Mouse (Mus musculus) G1E (cell line): ENCODE measurements around the gene Hoxb1. TPM values are rescaled to one million over a fixed set of nuclear protein-coding genes. Genes with fewer than 3 reads are reported as not detected.

Experiments used
- ATAC-seq: 2 replicates; pipeline ENCODE4 v1.8.0; 2016; ENCODE audit warnings: mild to moderate bottlenecking; ENCODE audit not compliant: insufficient number of reproducible peaks, poor library complexity, low FRiP score, severe bottlenecking; ENCODE audit errors: extremely low read depth
- DNase-seq: peaks from one replicate; pipeline ENCODE4 v3.0.0; 2012; ENCODE audit warnings: low spot score
- H3K27me3 ChIP-seq: 2 replicates; pipeline ENCODE4 v1.6.1; 2012; ENCODE audit warnings: mild to moderate bottlenecking, low read length, inconsistent platforms; ENCODE audit not compliant: insufficient read depth
- H3K36me3 ChIP-seq: replicated peaks from 2 replicates; pipeline ENCODE3; 2012; ENCODE audit warnings: mild to moderate bottlenecking, inconsistent platforms
- H3K4me1 ChIP-seq: 2 replicates; pipeline ENCODE4 v1.6.1; 2012; ENCODE audit warnings: low read depth, low read length, inconsistent platforms, mixed read lengths; ENCODE audit not compliant: insufficient read depth
- H3K4me3 ChIP-seq: 2 replicates; pipeline ENCODE4 v1.5.1; 2012; ENCODE audit warnings: low read depth, mild to moderate bottlenecking, inconsistent platforms, low read length, moderate library complexity, mixed read lengths
- H3K9me3 ChIP-seq: replicated peaks from 2 replicates; pipeline ENCODE4 v1.6.1; 2012; ENCODE audit warnings: inconsistent platforms
- CTCF ChIP-seq: IDR thresholded peaks from 2 replicates; pipeline ENCODE4 v1.5.1; 2012; ENCODE audit warnings: low read depth, low read length, inconsistent platforms, mixed read lengths
- GATA1 ChIP-seq: IDR thresholded peaks from 2 replicates; pipeline ENCODE4 v1.6.1; 2012; ENCODE audit warnings: borderline replicate concordance, low read length, inconsistent platforms, mixed read lengths
- GATA2 ChIP-seq: IDR thresholded peaks from 2 replicates; pipeline ENCODE4 v1.6.1; 2012; ENCODE audit warnings: low read depth, low read length, inconsistent platforms, borderline replicate concordance
- POLR2AphosphoS5 ChIP-seq: IDR thresholded peaks from 2 replicates; pipeline ENCODE4 v1.6.1; 2012; ENCODE audit warnings: low read depth, low read length, inconsistent platforms; ENCODE audit not compliant: insufficient replicate concordance
- TAL1 ChIP-seq: conservative IDR thresholded peaks from 2 replicates; pipeline ENCODE4 v1.6.1; 2012; ENCODE audit warnings: low read depth, low read length, inconsistent platforms, mixed read lengths
- polyA plus RNA-seq: library from polyadenylated mRNA; stranded (reverse); fragments of >175 nt; gene quantifications from 2 replicates; pipeline ENCODE4 v1.2.3, GENCODE M21; 2012
- total RNA-seq, 2 experiments: library from RNA; stranded (forward) in 1 of 2; stranded (reverse) in 1 of 2; fragments of 200-1000 nt in 1 of 2; fragments of >200 nt in 1 of 2; fragmentation: Nextera tagmentation in 1 of 2; gene quantifications; 2 replicates each; pipeline ENCODE4 v1.2.3; 2014 to 2017

Gene Hoxb1
- total and polyA plus RNA-seq, 3 experiments = 0.11 TPM; not detected in 2

DNA sequence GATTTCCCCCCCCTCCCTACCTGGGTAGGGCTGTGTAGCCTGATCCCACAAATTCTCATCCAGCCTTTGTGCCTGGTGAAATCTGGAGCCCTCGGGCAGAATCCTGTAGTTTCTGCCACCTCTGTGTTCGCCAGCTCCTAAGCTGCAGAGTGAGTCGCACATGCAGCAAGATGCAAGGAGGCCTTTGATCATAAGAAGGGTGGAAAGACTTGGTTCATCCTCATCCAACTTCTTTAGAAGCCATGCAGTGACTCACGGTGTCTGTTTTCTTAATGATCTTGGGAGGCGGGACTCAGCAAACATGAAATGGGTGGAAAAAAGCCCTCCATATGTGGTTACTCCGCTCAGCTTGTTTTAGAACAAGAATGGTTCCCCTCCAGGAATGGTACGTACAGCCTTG is 39.3 kb downstream of the Hoxb1 start:
- DNase-seq (no peak), ATAC-seq (no peak)
- peaks cover 11% of the 10 kb centered on the region for H3K27me3 ChIP-seq
- H3K9me3 ChIP-seq = no peaks in the 10 kb centered on the region
- no peak overlapping the region for H3K4me3 ChIP-seq
- H3K36me3 ChIP-seq = no peaks in the 10 kb centered on the region
- peaks cover 2% of the 10 kb centered on the region; the same call in 1 of the 2 replicates for H3K4me1 ChIP-seq
- no peak for TF ChIP-seq TAL1
- TF ChIP-seq POLR2AphosphoS5 = no peak
- no peak for TF ChIP-seq GATA2
- TF ChIP-seq CTCF = no peak
- no peak for TF ChIP-seq GATA1

DNA sequence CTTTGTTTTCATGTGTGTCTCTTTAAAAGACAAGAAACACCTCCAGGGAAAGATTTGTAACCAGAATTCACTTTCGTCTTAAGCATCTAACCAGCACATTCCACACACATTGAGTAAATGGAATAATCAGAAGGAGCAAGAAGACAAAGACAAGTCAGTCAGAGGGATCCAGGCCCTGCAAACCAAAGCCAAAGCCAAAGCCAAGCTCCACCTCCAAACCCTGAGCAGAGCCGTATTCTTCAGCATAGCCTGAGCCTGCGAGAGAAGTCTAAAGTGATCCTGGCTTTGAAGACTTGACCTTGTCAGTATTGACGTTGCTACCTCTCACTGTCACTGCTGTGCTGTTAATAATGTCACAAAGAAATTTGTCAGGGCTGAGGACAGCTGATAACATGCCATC is 40.0 kb downstream of the Hoxb1 start:
- Histone ChIP-seq H3K36me3 (no peaks in the 10 kb centered on the region), H3K4me3 (no peak overlapping the region), H3K27me3 (peaks cover 12% of the 10 kb centered on the region), H3K4me1 (no peaks in the 10 kb centered on the region), H3K9me3 (no peaks in the 10 kb centered on the region)
- DNase-seq (no peak), ATAC-seq (no peak)
- TF ChIP-seq POLR2AphosphoS5 = no peak
- TF ChIP-seq TAL1 = no peak
- TF ChIP-seq CTCF = no peak
- no peak for TF ChIP-seq GATA1
- TF ChIP-seq GATA2 = no peak

DNA sequence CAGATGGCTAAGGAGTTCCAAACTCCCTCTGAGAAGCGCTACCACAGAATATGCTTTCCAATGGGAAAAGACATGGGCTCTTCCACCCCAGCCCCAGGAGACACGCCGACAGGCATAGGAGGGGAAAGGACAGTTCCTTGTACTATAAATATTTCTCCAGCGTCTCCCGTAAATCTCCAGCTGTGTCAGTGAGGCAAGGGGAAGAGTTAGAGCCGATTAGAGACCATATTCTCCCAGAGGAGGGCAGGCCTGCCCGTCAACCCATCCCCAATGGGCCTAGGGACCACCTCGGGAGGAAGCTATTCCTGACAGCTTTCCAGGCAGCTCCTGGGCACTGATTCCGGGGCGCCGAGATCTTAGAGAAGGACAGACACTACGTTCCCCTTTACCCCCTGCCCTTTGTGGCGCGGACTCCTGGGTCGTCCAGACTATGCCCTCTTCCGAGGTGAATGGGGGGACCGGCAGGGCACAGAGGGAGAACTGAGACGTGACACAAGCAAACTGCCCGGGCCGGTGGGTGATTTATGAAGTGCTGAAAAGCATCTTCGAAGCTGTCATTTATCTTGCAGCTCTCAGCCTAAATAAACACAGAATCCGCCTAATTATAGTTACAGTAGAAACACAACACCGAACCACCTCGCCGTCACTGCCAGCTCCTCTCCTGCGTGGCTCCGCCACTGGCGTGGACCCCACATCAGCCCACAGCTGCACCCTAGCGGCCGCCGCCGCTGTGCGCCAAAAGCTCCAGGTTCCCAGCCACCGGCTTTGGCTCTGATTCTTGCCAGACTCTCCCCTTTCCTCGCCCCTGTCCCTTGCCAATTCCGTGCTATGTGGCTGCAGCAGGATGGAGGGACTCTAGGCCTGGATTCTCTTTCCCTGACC is 41.9 kb downstream of the Hoxb1 start:
- Histone ChIP-seq H3K36me3 (no peaks in the 10 kb centered on the region), H3K4me1 (no peaks in the 10 kb centered on the region), H3K4me3 (no peak overlapping the region), H3K9me3 (no peaks in the 10 kb centered on the region), H3K27me3 (peaks cover 11% of the 10 kb centered on the region; the same call in 1 of the 2 replicates)
- TF ChIP-seq POLR2AphosphoS5 = no peak
- no peak for TF ChIP-seq TAL1
- ATAC-seq (no peak), DNase-seq (no peak)

DNA sequence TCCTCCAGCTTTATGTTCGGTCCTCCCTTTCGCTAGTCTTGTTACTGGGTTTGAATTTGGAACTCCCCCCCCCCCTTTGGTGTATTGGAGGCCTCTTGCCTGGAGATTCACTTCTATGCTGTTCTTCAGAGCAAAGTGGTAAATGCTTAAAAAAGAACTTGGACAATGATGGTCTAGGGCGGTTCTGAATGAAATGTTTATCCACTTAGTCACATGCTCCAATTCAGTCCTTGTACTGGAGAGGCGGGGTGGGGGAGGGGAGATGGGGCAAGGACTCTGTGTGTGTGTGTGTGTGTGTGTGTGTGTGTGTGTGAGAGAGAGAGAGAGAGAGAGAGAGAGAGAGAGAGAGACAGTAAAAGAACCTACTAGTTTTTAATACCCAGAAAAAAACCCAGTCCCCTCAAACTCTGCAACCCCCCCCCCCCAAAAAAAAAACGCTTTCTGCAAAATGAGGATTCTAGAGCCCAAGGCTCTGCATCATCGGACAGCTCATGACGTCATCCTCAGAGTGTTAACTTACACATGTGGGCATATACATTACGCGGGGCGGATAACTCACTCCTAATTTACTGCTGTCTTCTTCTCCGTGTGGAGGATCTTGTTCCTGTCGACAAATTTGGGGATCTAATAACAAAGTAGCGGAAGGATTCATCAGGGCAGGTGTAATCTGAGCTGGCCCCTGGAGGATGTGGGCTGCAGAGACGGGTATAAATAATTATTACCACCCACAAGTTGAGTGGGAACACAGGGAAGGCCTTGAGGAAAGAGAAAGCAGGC is 42.9 kb downstream of the Hoxb1 start:
- H3K27me3 ChIP-seq = peaks cover 13% of the 10 kb centered on the region; the same call in 1 of the 2 replicates
- no peak for ATAC-seq

DNA sequence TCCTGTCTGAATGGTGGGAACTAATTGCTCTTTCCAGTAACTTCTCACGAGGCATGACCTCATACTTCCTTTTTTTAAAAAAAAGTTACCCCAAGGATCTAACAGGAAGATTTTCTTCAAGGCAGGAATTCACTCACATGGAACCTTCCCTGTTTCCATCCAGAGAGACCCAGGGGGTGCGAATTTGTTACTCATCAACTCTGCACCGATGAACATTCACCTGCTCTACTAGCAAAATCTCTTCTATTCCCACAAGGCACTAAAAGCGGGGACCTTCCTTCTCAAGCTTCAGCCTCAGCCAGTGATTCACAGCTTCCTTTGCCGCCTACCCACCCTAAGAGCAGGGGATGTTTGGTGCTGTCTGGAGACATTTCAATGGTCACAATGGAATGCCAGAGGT is 45.5 kb downstream of the Hoxb1 start:
- H3K4me3 ChIP-seq = no peak overlapping the region
- no peaks in the 10 kb centered on the region for H3K9me3 ChIP-seq
- no peaks in the 10 kb centered on the region for H3K36me3 ChIP-seq
- ATAC-seq = no peak
- H3K27me3 ChIP-seq = peaks cover 18% of the 10 kb centered on the region; the same call in 1 of the 2 replicates
- H3K4me1 ChIP-seq = no peaks in the 10 kb centered on the region
- no peak for TF ChIP-seq CTCF
- TF ChIP-seq GATA2 = no peak
- TF ChIP-seq POLR2AphosphoS5 = no peak
- TF ChIP-seq TAL1 = no peak
- no peak for TF ChIP-seq GATA1
- DNase-seq = no peak

More for the DNA sequence above, 42.9 kb downstream of the Hoxb1 start:
- H3K36me3 ChIP-seq = no peaks in the 10 kb centered on the region
- DNase-seq = no peak
- H3K4me1 ChIP-seq = no peaks in the 10 kb centered on the region
- H3K4me3 ChIP-seq = no peak overlapping the region
- TF ChIP-seq POLR2AphosphoS5 = no peak
- H3K9me3 ChIP-seq = no peaks in the 10 kb centered on the region

DNA sequence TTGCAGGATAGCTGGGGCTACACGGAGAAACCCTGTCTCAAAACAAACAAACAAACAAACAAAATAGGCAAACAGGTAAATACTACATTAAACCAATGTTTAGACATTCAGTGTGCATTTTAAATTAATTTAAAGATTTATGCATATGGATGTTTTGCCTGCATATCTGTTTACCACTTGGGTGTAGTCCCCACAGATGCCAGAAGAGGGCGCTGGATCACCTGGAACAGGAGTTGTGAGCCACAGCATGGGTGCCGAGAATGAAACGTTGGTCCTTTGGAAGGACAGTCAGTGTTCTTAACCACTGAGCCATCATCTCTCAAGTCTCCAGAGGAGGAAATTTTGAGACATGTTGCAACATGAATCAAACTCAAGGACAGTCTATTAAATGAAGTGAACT is 46.4 kb downstream of the Hoxb1 start:
- DNase-seq (no peak), ATAC-seq (no peak)
- Histone ChIP-seq H3K4me3 (no peak overlapping the region), H3K4me1 (no peaks in the 10 kb centered on the region), H3K36me3 (no peaks in the 10 kb centered on the region), H3K27me3 (peaks cover 18% of the 10 kb centered on the region; the same call in 1 of the 2 replicates), H3K9me3 (no peaks in the 10 kb centered on the region)
- no peak for TF ChIP-seq CTCF
- TF ChIP-seq TAL1 = no peak
- no peak for TF ChIP-seq POLR2AphosphoS5
- no peak for TF ChIP-seq GATA2
- TF ChIP-seq GATA1 = no peak
